Mouse (Mus musculus): Measurements from ENCODE around the gene Sctr. TPM values are rescaled to one million over a fixed set of nuclear protein-coding genes. Genes with fewer than 3 reads are reported as not detected.

Gene Sctr
- total RNA-seq (2014; rRNA removed; ENCODE audit: low replicate concordance) (not detected in 2 replicates), polyA plus RNA-seq (2015; fragmentation: Nextera tagmentation; extraction: Ambion mirVana) (not detected in 2 replicates)

DNA sequence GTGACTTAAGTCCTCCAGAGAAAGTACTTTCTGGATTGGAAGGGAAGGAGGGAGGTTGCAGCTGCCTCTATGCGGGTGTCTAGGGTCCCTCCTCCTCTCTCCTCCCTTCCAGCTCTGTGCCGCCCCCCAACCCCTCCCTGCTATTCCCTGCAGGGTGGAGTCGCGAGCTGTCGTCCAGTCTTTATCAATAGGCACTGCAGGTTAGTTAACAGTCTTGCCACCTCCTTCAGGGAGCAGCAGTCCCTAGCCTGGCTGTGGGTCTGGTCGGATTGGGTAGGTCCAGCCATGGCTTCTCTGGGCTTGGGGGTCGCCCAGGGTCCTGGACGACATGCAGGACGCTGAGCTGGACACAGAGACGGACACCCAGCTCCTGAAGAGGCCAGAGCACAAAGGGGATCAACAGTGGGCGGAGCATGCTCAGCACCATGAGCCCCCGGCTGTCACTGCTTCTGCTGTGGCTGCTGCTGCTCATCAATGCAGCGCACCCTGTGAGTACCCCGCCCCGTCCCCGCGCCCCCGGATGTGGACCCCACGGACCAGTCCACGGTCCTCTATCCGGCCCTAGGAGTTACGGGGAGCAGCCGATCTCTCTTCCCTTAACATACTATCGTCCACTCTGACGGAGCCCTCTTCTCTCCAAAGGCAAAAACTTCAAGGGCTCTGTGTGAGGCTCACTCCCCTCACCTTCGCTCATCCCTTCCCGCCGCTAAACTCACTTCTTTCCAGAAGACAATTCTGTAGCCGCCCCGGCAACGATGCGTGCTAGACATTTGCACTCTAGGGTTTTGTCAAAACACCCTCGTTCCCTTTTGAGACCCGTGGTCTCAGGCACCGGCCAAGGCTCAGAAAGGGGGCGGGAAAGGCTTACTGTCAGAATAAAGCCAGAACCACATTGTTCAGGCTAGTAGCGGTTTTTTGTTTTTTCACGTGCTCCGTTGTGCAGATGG is at the start of gene Sctr:
TSS of gene Sctr (plus strand) at position 51 of the 947 bp plus-strand sequence.
- 3% methylated on average over 39 of the region's 39 CpGs for WGBS
- peak within 1 kb of the TSS; percentile 14; the same call in 1 of the 2 replicates for H3K9ac ChIP-seq (replicated peaks; ENCODE audit: low read depth, low read length)
- no peaks in the 10 kb centered on the region for H3K9me3 ChIP-seq (replicated peaks; ENCODE audit: control insufficient read depth, low read length)
- no peak for ATAC-seq (ENCODE audit: insufficient read depth, low read depth)
- H3K27me3 ChIP-seq (ENCODE audit: control insufficient read depth, insufficient read depth, low read length) = 0 out of 2 replicates have a peak, but pooled peaks cover 20% of the 10 kb centered on the region
- no peak for TF ChIP-seq EP300 (IDR thresholded peaks at IDR 0.05; ENCODE audit: low read depth)
- TF ChIP-seq CTCF (IDR thresholded peaks at IDR 0.05; ENCODE audit: low read depth) = no peak
- H3K36me3 ChIP-seq (replicated peaks; ENCODE audit: control insufficient read depth, insufficient read depth, low read length) = no peaks in the 10 kb centered on the region
- peak within 1 kb of the TSS; percentile 42 for H3K4me3 ChIP-seq (ENCODE audit: low read depth, low read length)
- no peak for DNase-seq (ENCODE audit: low spot score)
- 0 out of 2 replicates have a peak, but pooled peaks cover 4% of the 10 kb centered on the region for H3K4me1 ChIP-seq (ENCODE audit: control insufficient read depth, insufficient read depth)
- peak within 1 kb of the TSS; percentile 64 for H3K4me2 ChIP-seq (ENCODE audit: low read depth, low read length)
- no peak within 1 kb of the TSS for H3K27ac ChIP-seq (ENCODE audit: low read depth)

GRCm38 (mm10) chr1:119957716-119958222 is 48.9 kb upstream of the Sctr start:
- TF ChIP-seq CTCF (IDR thresholded peaks at IDR 0.05; ENCODE audit: low read depth) = no peak
- TF ChIP-seq EP300 (IDR thresholded peaks at IDR 0.05; ENCODE audit: low read depth) = no peak
- Histone ChIP-seq H3K27me3 (ENCODE audit: control insufficient read depth, insufficient read depth, low read length) (no peaks in the 10 kb centered on the region), H3K27ac (ENCODE audit: low read depth) (no peak overlapping the region), H3K4me3 (ENCODE audit: low read depth, low read length) (no peak overlapping the region), H3K4me1 (ENCODE audit: control insufficient read depth, insufficient read depth) (no peaks in the 10 kb centered on the region), H3K4me2 (ENCODE audit: low read depth, low read length) (no peak overlapping the region), H3K36me3 (replicated peaks; ENCODE audit: control insufficient read depth, insufficient read depth, low read length) (no peaks in the 10 kb centered on the region), H3K9ac (replicated peaks; ENCODE audit: low read depth, low read length) (no peak overlapping the region), H3K9me3 (replicated peaks; ENCODE audit: control insufficient read depth, low read length) (no peaks in the 10 kb centered on the region)
- no peak for ATAC-seq (ENCODE audit: insufficient read depth, low read depth)
- DNase-seq (ENCODE audit: low spot score) = no peak
- 51% methylated on average over 9 of the region's 9 CpGs for WGBS

DNA sequence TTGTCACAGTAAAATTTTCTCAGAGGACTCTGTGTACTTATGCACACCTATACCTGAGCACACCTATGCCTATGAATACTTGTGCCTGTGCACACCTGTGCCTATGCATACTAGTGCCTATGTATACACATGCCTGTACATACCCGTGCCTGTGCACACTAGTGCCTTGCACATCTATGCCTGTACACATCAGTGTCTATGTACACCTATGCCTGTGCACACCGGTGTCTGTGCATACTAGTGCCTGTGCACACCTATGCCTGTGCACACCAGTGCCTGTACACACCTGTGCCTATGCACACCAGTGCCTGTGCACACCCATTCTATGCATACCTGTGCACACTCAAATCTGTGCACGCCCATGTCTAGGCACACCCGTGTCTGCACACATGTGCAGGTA is 47.2 kb upstream of the Sctr start:
- Histone ChIP-seq H3K4me1 (ENCODE audit: control insufficient read depth, insufficient read depth) (no peaks in the 10 kb centered on the region), H3K9me3 (replicated peaks; ENCODE audit: control insufficient read depth, low read length) (no peaks in the 10 kb centered on the region), H3K27me3 (ENCODE audit: control insufficient read depth, insufficient read depth, low read length) (no peaks in the 10 kb centered on the region), H3K9ac (replicated peaks; ENCODE audit: low read depth, low read length) (no peak overlapping the region), H3K36me3 (replicated peaks; ENCODE audit: control insufficient read depth, insufficient read depth, low read length) (no peaks in the 10 kb centered on the region), H3K27ac (ENCODE audit: low read depth) (no peak overlapping the region), H3K4me3 (ENCODE audit: low read depth, low read length) (no peak overlapping the region), H3K4me2 (ENCODE audit: low read depth, low read length) (no peak overlapping the region)
- 86% methylated on average over 4 of the region's 4 CpGs for WGBS
- DNase-seq (ENCODE audit: low spot score) = no peak
- ATAC-seq (ENCODE audit: insufficient read depth, low read depth) = no peak
- TF ChIP-seq CTCF (IDR thresholded peaks at IDR 0.05; ENCODE audit: low read depth) = no peak
- no peak for TF ChIP-seq EP300 (IDR thresholded peaks at IDR 0.05; ENCODE audit: low read depth)

- Histone ChIP-seq H3K4me1 (ENCODE audit: control insufficient read depth, insufficient read depth) (no peaks in the 10 kb centered on the region), H3K4me2 (ENCODE audit: low read depth, low read length) (no peak overlapping the region), H3K27ac (ENCODE audit: low read depth) (no peak overlapping the region), H3K9ac (replicated peaks; ENCODE audit: low read depth, low read length) (no peak overlapping the region), H3K36me3 (replicated peaks; ENCODE audit: control insufficient read depth, insufficient read depth, low read length) (no peaks in the 10 kb centered on the region), H3K27me3 (ENCODE audit: control insufficient read depth, insufficient read depth, low read length) (no peaks in the 10 kb centered on the region), H3K4me3 (ENCODE audit: low read depth, low read length) (no peak overlapping the region), H3K9me3 (replicated peaks; ENCODE audit: control insufficient read depth, low read length) (no peaks in the 10 kb centered on the region)
- DNase-seq (ENCODE audit: low spot score) (no peak), ATAC-seq (ENCODE audit: insufficient read depth, low read depth) (no peak)
- 53% methylated on average over 7 of the region's 7 CpGs for WGBS
- no peak for TF ChIP-seq CTCF (IDR thresholded peaks at IDR 0.05; ENCODE audit: low read depth)
- no peak for TF ChIP-seq EP300 (IDR thresholded peaks at IDR 0.05; ENCODE audit: low read depth)
Observed at GRCm38 (mm10) chr1:119959920-119960319, 46.8 kb upstream of the Sctr start.

- H3K9ac ChIP-seq (replicated peaks; ENCODE audit: low read depth, low read length) = no peak overlapping the region
- no peak for DNase-seq (ENCODE audit: low spot score)
- TF ChIP-seq EP300 (IDR thresholded peaks at IDR 0.05; ENCODE audit: low read depth) = no peak
- TF ChIP-seq CTCF (IDR thresholded peaks at IDR 0.05; ENCODE audit: low read depth) = peak; percentile 15; the same call in 1 of the 2 replicates
- H3K4me3 ChIP-seq (ENCODE audit: low read depth, low read length) = no peak overlapping the region
- no peaks in the 10 kb centered on the region for H3K27me3 ChIP-seq (ENCODE audit: control insufficient read depth, insufficient read depth, low read length)
- ATAC-seq (ENCODE audit: insufficient read depth, low read depth) = no peak
- no peak overlapping the region for H3K4me2 ChIP-seq (ENCODE audit: low read depth, low read length)
- H3K4me1 ChIP-seq (ENCODE audit: control insufficient read depth, insufficient read depth) = no peaks in the 10 kb centered on the region
- H3K36me3 ChIP-seq (replicated peaks; ENCODE audit: control insufficient read depth, insufficient read depth, low read length) = no peaks in the 10 kb centered on the region
- WGBS = 27% methylated on average over 12 of the region's 12 CpGs
- no peak overlapping the region for H3K27ac ChIP-seq (ENCODE audit: low read depth)
- no peaks in the 10 kb centered on the region for H3K9me3 ChIP-seq (replicated peaks; ENCODE audit: control insufficient read depth, low read length)
Observed at GRCm38 (mm10) chr1:119965804-119966514, 40.7 kb upstream of the Sctr start.
